Mouse (Mus musculus): ENCODE data around the gene Nr1h2. TPM values are rescaled to one million over a fixed set of nuclear protein-coding genes. Genes with fewer than 3 reads are reported as not detected.

The Nr1h2 gene
- polyA plus RNA-seq, 1 experiment from 2014 or later, result 69.8 TPM

GRCm38 (mm10) chr7:44549621-44550408 is 3.9 kb downstream of the Nr1h2 start:
- Histone ChIP-seq H3K4me3 (ENCODE audit: low read length) (no peak overlapping the region), H3K27me3 (ENCODE audit: control insufficient read depth, insufficient read depth, low read length) (no peaks in the 10 kb centered on the region), H3K4me2 (replicated peaks; ENCODE audit: low read depth, low read length) (no peak overlapping the region), H3K9ac (ENCODE audit: low read depth, low read length) (no peak overlapping the region), H3K4me1 (ENCODE audit: control insufficient read depth, insufficient read depth, low read length) (peaks cover 4% of the 10 kb centered on the region), H3K9me3 (ENCODE audit: control insufficient read depth, low read length) (no peaks in the 10 kb centered on the region), H3K27ac (ENCODE audit: low read depth, low read length) (no peak overlapping the region), H3K36me3 (ENCODE audit: control insufficient read depth, insufficient read depth, low read length) (peaks cover 27% of the 10 kb centered on the region)
- WGBS, result 93% methylated on average over 23 of the region's 23 CpGs
- no peak for ATAC-seq (ENCODE audit: low FRiP score, low TSS enrichment)

- H3K36me3 ChIP-seq (ENCODE audit: control insufficient read depth, insufficient read depth, low read length), result peaks cover 27% of the 10 kb centered on the region
- no peaks in the 10 kb centered on the region for H3K27me3 ChIP-seq (ENCODE audit: control insufficient read depth, insufficient read depth, low read length)
- WGBS, result under 1% methylated on average over 43 of the region's 43 CpGs
- H3K4me1 ChIP-seq (ENCODE audit: control insufficient read depth, insufficient read depth, low read length), result peaks cover 4% of the 10 kb centered on the region
- H3K9me3 ChIP-seq (ENCODE audit: control insufficient read depth, low read length), result no peaks in the 10 kb centered on the region
- H3K4me2 ChIP-seq (replicated peaks; ENCODE audit: low read depth, low read length), result peak within 1 kb of the TSS; percentile 83
- peak within 1 kb of the TSS; percentile 66; the same call in 1 of the 2 replicates for H3K27ac ChIP-seq (ENCODE audit: low read depth, low read length)
- peak within 1 kb of the TSS; percentile 69 for H3K9ac ChIP-seq (ENCODE audit: low read depth, low read length)
- peak within 1 kb of the TSS; percentile 67 for H3K4me3 ChIP-seq (ENCODE audit: low read length)
- peak; percentile 92 for ATAC-seq (ENCODE audit: low FRiP score, low TSS enrichment)
These were observed 5.2 kb downstream of the Nr1h2 start, which contains the start of gene Pold1 for GRCm38 (mm10) chr7:44548497-44549087. Gene Pold1, minus strand, starts transcription at chr7:44548849.

- Histone ChIP-seq H3K36me3 (ENCODE audit: control insufficient read depth, insufficient read depth, low read length) (peaks cover 31% of the 10 kb centered on the region), H3K9me3 (ENCODE audit: control insufficient read depth, low read length) (no peaks in the 10 kb centered on the region)
- WGBS, result 11% methylated on average over 5 of the region's 5 CpGs
These were observed 6.0 kb downstream of the Nr1h2 start for GRCm38 (mm10) chr7:44547725-44548124.

GRCm38 (mm10) chr7:44547041-44547440 is 6.7 kb downstream of the Nr1h2 start:
- H3K4me3 ChIP-seq (ENCODE audit: low read length), result no peak overlapping the region
- no peak for ATAC-seq (ENCODE audit: low FRiP score, low TSS enrichment)
- H3K27ac ChIP-seq (ENCODE audit: low read depth, low read length), result no peak overlapping the region

More at GRCm38 (mm10) chr7:44547725-44548124, 6.0 kb downstream of the Nr1h2 start:
- H3K4me2 ChIP-seq (replicated peaks; ENCODE audit: low read depth, low read length), result peak overlapping the region; percentile 83
- H3K4me1 ChIP-seq (ENCODE audit: control insufficient read depth, insufficient read depth, low read length), result peaks cover 4% of the 10 kb centered on the region
- no peaks in the 10 kb centered on the region for H3K27me3 ChIP-seq (ENCODE audit: control insufficient read depth, insufficient read depth, low read length)
- H3K27ac ChIP-seq (ENCODE audit: low read depth, low read length), result no peak overlapping the region
- no peak for ATAC-seq (ENCODE audit: low FRiP score, low TSS enrichment)
- H3K9ac ChIP-seq (ENCODE audit: low read depth, low read length), result peak overlapping the region; percentile 69
- peak overlapping the region; percentile 67 for H3K4me3 ChIP-seq (ENCODE audit: low read length)

GRCm38 (mm10) chr7:44546274-44546673 is 7.5 kb downstream of the Nr1h2 start:
- Histone ChIP-seq H3K27ac (ENCODE audit: low read depth, low read length) (no peak overlapping the region), H3K9ac (ENCODE audit: low read depth, low read length) (no peak overlapping the region), H3K4me2 (replicated peaks; ENCODE audit: low read depth, low read length) (no peak overlapping the region), H3K9me3 (ENCODE audit: control insufficient read depth, low read length) (no peaks in the 10 kb centered on the region), H3K36me3 (ENCODE audit: control insufficient read depth, insufficient read depth, low read length) (peaks cover 37% of the 10 kb centered on the region), H3K27me3 (ENCODE audit: control insufficient read depth, insufficient read depth, low read length) (no peaks in the 10 kb centered on the region), H3K4me3 (ENCODE audit: low read length) (no peak overlapping the region), H3K4me1 (ENCODE audit: control insufficient read depth, insufficient read depth, low read length) (peaks cover 4% of the 10 kb centered on the region)
- ATAC-seq (ENCODE audit: low FRiP score, low TSS enrichment), result no peak
- 93% methylated on average over 3 of the region's 3 CpGs for WGBS

More at GRCm38 (mm10) chr7:44547041-44547440, 6.7 kb downstream of the Nr1h2 start:
- peak overlapping the region; percentile 83; the same call in 1 of the 2 replicates for H3K4me2 ChIP-seq (replicated peaks; ENCODE audit: low read depth, low read length)
- no peaks in the 10 kb centered on the region for H3K27me3 ChIP-seq (ENCODE audit: control insufficient read depth, insufficient read depth, low read length)
- H3K4me1 ChIP-seq (ENCODE audit: control insufficient read depth, insufficient read depth, low read length), result peaks cover 4% of the 10 kb centered on the region
- no peak overlapping the region; the same call in 1 of the 2 replicates for H3K9ac ChIP-seq (ENCODE audit: low read depth, low read length)
- no peaks in the 10 kb centered on the region for H3K9me3 ChIP-seq (ENCODE audit: control insufficient read depth, low read length)
- peaks cover 37% of the 10 kb centered on the region for H3K36me3 ChIP-seq (ENCODE audit: control insufficient read depth, insufficient read depth, low read length)
- WGBS, result 94% methylated on average over 13 of the region's 13 CpGs

- Histone ChIP-seq H3K4me3 (ENCODE audit: low read length) (no peak overlapping the region), H3K27me3 (ENCODE audit: control insufficient read depth, insufficient read depth, low read length) (no peaks in the 10 kb centered on the region), H3K9me3 (ENCODE audit: control insufficient read depth, low read length) (no peaks in the 10 kb centered on the region), H3K4me1 (ENCODE audit: control insufficient read depth, insufficient read depth, low read length) (peaks cover 4% of the 10 kb centered on the region), H3K27ac (ENCODE audit: low read depth, low read length) (no peak overlapping the region), H3K9ac (ENCODE audit: low read depth, low read length) (no peak overlapping the region), H3K36me3 (ENCODE audit: control insufficient read depth, insufficient read depth, low read length) (peaks cover 48% of the 10 kb centered on the region), H3K4me2 (replicated peaks; ENCODE audit: low read depth, low read length) (no peak overlapping the region)
- 83% methylated on average over 12 of the region's 12 CpGs for WGBS
- no peak for ATAC-seq (ENCODE audit: low FRiP score, low TSS enrichment)
These were observed 10.7 kb downstream of the Nr1h2 start for GRCm38 (mm10) chr7:44543071-44543470.

GRCm38 (mm10) chr7:44542555-44542954 is 11.2 kb downstream of the Nr1h2 start:
- H3K27me3 ChIP-seq (ENCODE audit: control insufficient read depth, insufficient read depth, low read length), result no peaks in the 10 kb centered on the region
- no peak overlapping the region for H3K9ac ChIP-seq (ENCODE audit: low read depth, low read length)
- no peak overlapping the region for H3K4me3 ChIP-seq (ENCODE audit: low read length)
- ATAC-seq (ENCODE audit: low FRiP score, low TSS enrichment), result no peak
- no peak overlapping the region for H3K27ac ChIP-seq (ENCODE audit: low read depth, low read length)
- WGBS, result 94% methylated on average over 11 of the region's 11 CpGs
- no peak overlapping the region for H3K4me2 ChIP-seq (replicated peaks; ENCODE audit: low read depth, low read length)
- no peaks in the 10 kb centered on the region for H3K9me3 ChIP-seq (ENCODE audit: control insufficient read depth, low read length)
- peaks cover 53% of the 10 kb centered on the region for H3K36me3 ChIP-seq (ENCODE audit: control insufficient read depth, insufficient read depth, low read length)
- H3K4me1 ChIP-seq (ENCODE audit: control insufficient read depth, insufficient read depth, low read length), result peaks cover 2% of the 10 kb centered on the region

GRCm38 (mm10) chr7:44538756-44539624 is 14.8 kb downstream of the Nr1h2 start:
- Histone ChIP-seq H3K36me3 (ENCODE audit: control insufficient read depth, insufficient read depth, low read length) (peaks cover 88% of the 10 kb centered on the region), H3K4me3 (ENCODE audit: low read length) (no peak overlapping the region), H3K9ac (ENCODE audit: low read depth, low read length) (no peak overlapping the region), H3K27me3 (ENCODE audit: control insufficient read depth, insufficient read depth, low read length) (no peaks in the 10 kb centered on the region), H3K4me2 (replicated peaks; ENCODE audit: low read depth, low read length) (no peak overlapping the region), H3K9me3 (ENCODE audit: control insufficient read depth, low read length) (no peaks in the 10 kb centered on the region), H3K4me1 (ENCODE audit: control insufficient read depth, insufficient read depth, low read length) (no peaks in the 10 kb centered on the region), H3K27ac (ENCODE audit: low read depth, low read length) (no peak overlapping the region)
- no peak for ATAC-seq (ENCODE audit: low FRiP score, low TSS enrichment)
- 92% methylated on average over 41 of the region's 41 CpGs for WGBS

Measured in kidney, embryonic 14.5 days (tissue).